Mouse (Mus musculus): ENCODE results near the gene Olfr138. TPM values are rescaled to one million over a fixed set of nuclear protein-coding genes. Genes with fewer than 3 reads are reported as not detected.

The Olfr138 gene
- not detected in 2 replicates for polyA plus RNA-seq (2011; ENCODE audit: insufficient read depth, insufficient read length, low read depth, missing spikeins)

DNA sequence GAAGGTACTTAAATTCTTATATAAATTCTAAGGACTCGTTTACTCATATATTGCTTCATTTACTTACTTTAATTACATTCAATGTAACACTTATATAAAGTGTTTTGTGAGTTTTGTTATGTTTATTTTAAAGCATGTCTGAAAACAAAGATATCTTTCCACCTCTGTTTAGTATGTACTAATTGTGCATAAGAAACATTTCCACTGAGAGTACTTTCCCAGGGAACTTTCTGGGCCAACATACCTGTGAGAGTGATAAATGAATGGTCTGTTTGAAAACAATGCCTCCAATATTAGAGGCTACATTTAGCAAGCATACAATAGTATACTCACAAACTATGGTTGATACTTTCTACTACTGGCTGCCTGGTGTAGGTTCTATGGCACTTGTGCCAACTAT, at the start of gene Olfr138:
TSS of gene Olfr138 (plus strand) at position 301 of the 400 bp plus-strand sequence.
- H3K27ac ChIP-seq (ENCODE audit: insufficient read depth, low read length), result no peak within 1 kb of the TSS
- H3K9me3 ChIP-seq (replicated peaks; ENCODE audit: control insufficient read depth, insufficient read depth, low read length, poor library complexity, severe bottlenecking), result no peaks in the 10 kb centered on the region
- TF ChIP-seq POLR2A (IDR thresholded peaks at IDR 0.05; ENCODE audit: insufficient read depth, low read length) (no peak), EP300 (IDR thresholded peaks at IDR 0.05; ENCODE audit: insufficient read depth, low read depth, low read length) (no peak), CTCF (IDR thresholded peaks at IDR 0.05; ENCODE audit: low read depth, low read length) (no peak)
- no peaks in the 10 kb centered on the region for H3K36me3 ChIP-seq (ENCODE audit: control insufficient read depth, insufficient read depth, low read length, poor library complexity, severe bottlenecking)
- no peaks in the 10 kb centered on the region for H3K4me1 ChIP-seq (ENCODE audit: control insufficient read depth, insufficient read depth, low read length)
- H3K4me3 ChIP-seq (ENCODE audit: low read depth, low read length), result no peak within 1 kb of the TSS
- H3K9ac ChIP-seq (ENCODE audit: low read depth, poor library complexity, severe bottlenecking), result no peak within 1 kb of the TSS
- H3K27me3 ChIP-seq (ENCODE audit: control insufficient read depth, insufficient read depth, low read length, poor library complexity, severe bottlenecking), result no peaks in the 10 kb centered on the region

DNA sequence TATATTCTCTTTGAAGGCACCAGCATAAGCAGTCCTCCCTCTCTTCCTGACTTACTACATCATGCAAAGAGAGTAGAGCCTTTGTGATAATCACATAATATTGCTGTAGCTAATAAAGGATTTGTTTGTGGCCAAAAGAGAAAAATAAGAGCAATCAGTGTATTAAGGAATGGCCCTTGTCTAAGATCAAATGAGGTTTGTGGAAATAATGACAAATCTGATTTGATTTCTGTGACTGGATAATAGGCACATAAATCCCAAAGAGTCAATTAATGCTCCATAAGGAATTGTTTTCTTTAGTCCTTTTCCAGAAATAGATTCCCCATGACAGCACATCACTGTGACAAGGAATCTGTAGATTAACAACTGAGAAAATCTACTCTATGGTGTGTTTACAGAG, 46.6 kb downstream of the Olfr138 start, which contains the start of gene Olfr137:
TSS of gene Olfr137 (minus strand) at position 101 of the 400 bp plus-strand sequence.
- Histone ChIP-seq H3K9me3 (replicated peaks; ENCODE audit: control insufficient read depth, insufficient read depth, low read length, poor library complexity, severe bottlenecking) (no peaks in the 10 kb centered on the region), H3K27me3 (ENCODE audit: control insufficient read depth, insufficient read depth, low read length, poor library complexity, severe bottlenecking) (no peaks in the 10 kb centered on the region), H3K9ac (ENCODE audit: low read depth, poor library complexity, severe bottlenecking) (no peak within 1 kb of the TSS), H3K27ac (ENCODE audit: insufficient read depth, low read length) (no peak within 1 kb of the TSS), H3K4me1 (ENCODE audit: control insufficient read depth, insufficient read depth, low read length) (no peaks in the 10 kb centered on the region), H3K36me3 (ENCODE audit: control insufficient read depth, insufficient read depth, low read length, poor library complexity, severe bottlenecking) (no peaks in the 10 kb centered on the region), H3K4me3 (ENCODE audit: low read depth, low read length) (no peak within 1 kb of the TSS)
- TF ChIP-seq POLR2A (IDR thresholded peaks at IDR 0.05; ENCODE audit: insufficient read depth, low read length), result no peak
- TF ChIP-seq EP300 (IDR thresholded peaks at IDR 0.05; ENCODE audit: insufficient read depth, low read depth, low read length), result no peak
- no peak for TF ChIP-seq CTCF (IDR thresholded peaks at IDR 0.05; ENCODE audit: low read depth, low read length)

Other genes with a start within 250 kb of the Olfr138 start
- not detected in 2 replicates for gene Olfr129, start 201.0 kb upstream of the Olfr138 start, polyA plus RNA-seq (2011; ENCODE audit: insufficient read depth, insufficient read length, low read depth, missing spikeins)
- not detected in 2 replicates for gene Olfr130, start 197.1 kb upstream of the Olfr138 start, polyA plus RNA-seq (2011; ENCODE audit: insufficient read depth, insufficient read length, low read depth, missing spikeins)
- not detected in 2 replicates for gene Olfr131, start 172.3 kb upstream of the Olfr138 start, polyA plus RNA-seq (2011; ENCODE audit: insufficient read depth, insufficient read length, low read depth, missing spikeins)
- not detected in 2 replicates for gene Olfr132, start 126.5 kb upstream of the Olfr138 start, polyA plus RNA-seq (2011; ENCODE audit: insufficient read depth, insufficient read length, low read depth, missing spikeins)
- gene Olfr133, start 115.8 kb upstream of the Olfr138 start, polyA plus RNA-seq (2011; ENCODE audit: insufficient read depth, insufficient read length, low read depth, missing spikeins), result not detected in 2 replicates
- gene Olfr134, start 89.6 kb upstream of the Olfr138 start, polyA plus RNA-seq (2011; ENCODE audit: insufficient read depth, insufficient read length, low read depth, missing spikeins), result not detected in 2 replicates
- not detected in 2 replicates for gene Olfr135, start 56.7 kb upstream of the Olfr138 start, polyA plus RNA-seq (2011; ENCODE audit: insufficient read depth, insufficient read length, low read depth, missing spikeins)
- gene Olfr137, start 46.5 kb downstream of the Olfr138 start, polyA plus RNA-seq (2011; ENCODE audit: insufficient read depth, insufficient read length, low read depth, missing spikeins), result not detected in 2 replicates
- gene Olfr136, start 68.8 kb downstream of the Olfr138 start, polyA plus RNA-seq (2011; ENCODE audit: insufficient read depth, insufficient read length, low read depth, missing spikeins), result not detected in 2 replicates
- gene Esp36, start 159.2 kb downstream of the Olfr138 start, polyA plus RNA-seq (2011; ENCODE audit: insufficient read depth, insufficient read length, low read depth, missing spikeins), result not detected in 2 replicates

Measured in ES-Bruce4 (cell line).